Mouse (Mus musculus) hindbrain, postnatal 0 days (tissue): ENCODE data around the gene Fgfr2. TPM values are rescaled to one million over a fixed set of nuclear protein-coding genes. Genes with fewer than 3 reads are reported as not detected.
A peak's percentile ranks its signal among the peaks of the same experiment; 100 is the strongest.

Experiments
- ATAC-seq: fragments of 200-750 bp; cut with Nextera tagmentation; 2 replicates; pipeline ENCODE4 v1.8.0; 2017; ENCODE audit warnings: mild to moderate bottlenecking, moderate TSS enrichment, moderate library complexity
- DNase-seq: peaks from one replicate; pipeline ENCODE4 v3.0.0-alpha.2; 2015; ENCODE audit warnings: low spot score
- H3K27ac ChIP-seq: fragments of 300-500 bp; sonication (generic); 2 replicates; pipeline ENCODE4 v1.5.1; 2014; ENCODE audit warnings: mild to moderate bottlenecking
- H3K27me3 ChIP-seq: fragments of 300-500 bp; sonication (generic); 2 replicates; pipeline ENCODE4 v1.6.1; 2014; ENCODE audit warnings: low read length, mixed read lengths; ENCODE audit not compliant: insufficient read depth
- H3K36me3 ChIP-seq: fragments of 300-500 bp; sonication (generic); 2 replicates; pipeline ENCODE4 v1.6.1; 2014; ENCODE audit warnings: low read length, mixed read lengths; ENCODE audit not compliant: insufficient read depth
- H3K4me1 ChIP-seq: fragments of 300-500 bp; sonication (generic); 2 replicates; pipeline ENCODE4 v1.6.1; 2014; ENCODE audit warnings: antibody characterized with exemption, low read length, mixed read lengths; ENCODE audit not compliant: insufficient read depth
- H3K4me2 ChIP-seq: fragments of 300-500 bp; sonication (generic); 2 replicates; pipeline ENCODE4 v1.6.1; 2014; ENCODE audit warnings: low read depth, mild to moderate bottlenecking, low read length, moderate library complexity, mixed read lengths
- H3K4me3 ChIP-seq: fragments of 300-500 bp; sonication (generic); 2 replicates; pipeline ENCODE4 v1.5.1; 2014; ENCODE audit warnings: low read length
- H3K9ac ChIP-seq: fragments of 300-500 bp; sonication (generic); replicated peaks from 2 replicates; pipeline ENCODE4 v1.6.1; 2014; ENCODE audit warnings: mild to moderate bottlenecking, low read length, moderate library complexity, mixed read lengths
- H3K9me3 ChIP-seq: fragments of 300-500 bp; sonication (generic); 2 replicates; pipeline ENCODE4 v1.6.1; 2016; ENCODE audit warnings: low read length, mixed read lengths
- CTCF ChIP-seq: IDR thresholded peaks from 2 replicates; pipeline ENCODE4 v1.5.1; 2016; ENCODE audit warnings: antibody characterized with exemption, control low read depth, low read depth
- WGBS: fragments of 180-500 bp; shearing (Covaris S2); extraction: QIAGEN DNeasy Blood & Tissue Kit; methylation state at CpG from one replicate; pipeline ENCODE4 v1.1.7; 2014; 5-methylcytosine and 5-hydroxymethylcytosine counted together
- polyA plus RNA-seq: library from polyadenylated mRNA; unstranded; fragments of >200 nt; fragmentation: Nextera tagmentation; extraction: Ambion mirVana; gene quantifications from 2 replicates; pipeline ENCODE4 v1.2.1, GENCODE M21; 2015
- total RNA-seq: library from RNA; depleted of rRNA; stranded (reverse); fragments of >200 nt; gene quantifications from 2 replicates; pipeline ENCODE4 v1.2.3, GENCODE M21; 2014

The Fgfr2 gene
- total and polyA plus RNA-seq, 2 experiments from 2014 or later: 17.3 to 49.0 TPM

DNA sequence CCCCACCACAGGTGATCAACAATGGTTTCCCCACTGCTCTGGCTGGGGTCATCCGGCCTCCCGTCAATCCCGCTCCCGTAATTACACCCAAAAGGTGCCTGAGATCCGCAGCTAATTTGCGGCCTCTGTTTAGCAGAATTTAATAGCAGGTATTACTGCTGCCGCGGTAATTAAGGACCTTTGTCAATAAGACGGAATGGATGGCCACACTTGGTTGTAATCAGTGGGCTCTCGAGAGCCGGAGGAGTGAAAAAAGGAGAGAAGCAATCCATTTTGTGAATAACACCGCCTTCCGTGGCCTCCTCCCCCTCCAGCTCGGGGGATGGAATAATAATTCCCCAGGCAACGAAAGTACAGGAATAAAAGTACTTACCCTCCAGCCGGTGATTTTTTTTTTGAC is 1479.1 kb downstream of the Fgfr2 start:
- 2% methylated on average over 16 of the region's 16 CpGs for WGBS
- H3K9ac ChIP-seq: no peak overlapping the region

DNA sequence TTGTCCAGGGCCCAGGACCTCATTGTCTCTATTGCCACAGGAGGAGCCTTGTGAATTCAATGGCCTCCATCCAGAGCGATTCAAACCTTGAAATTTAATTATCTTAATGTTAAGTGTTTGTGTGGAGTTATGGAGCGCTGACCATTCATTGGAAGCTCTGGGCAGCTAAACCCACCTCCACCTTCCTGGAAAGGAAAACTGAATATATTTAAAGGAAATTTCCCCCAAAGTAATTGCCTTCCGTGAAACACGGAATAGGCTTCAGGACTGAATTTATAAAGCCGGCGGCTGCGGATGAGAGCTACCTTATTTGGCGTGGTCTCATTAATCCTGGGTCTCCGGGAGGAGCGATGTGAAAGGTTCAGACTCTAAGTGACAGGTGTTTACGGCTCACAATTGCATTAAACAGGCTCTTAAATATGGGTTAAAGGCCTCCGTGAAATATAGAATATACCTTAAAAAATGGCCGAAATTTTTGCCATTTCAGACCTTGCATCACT is 1479.8 kb downstream of the Fgfr2 start:
- no peak overlapping the region for H3K9ac ChIP-seq
- no peaks in the 10 kb centered on the region for H3K36me3 ChIP-seq
- no peak for ATAC-seq

More for the DNA sequence above, 1479.1 kb downstream of the Fgfr2 start:
- peak; percentile 15 for DNase-seq
- no peak for TF ChIP-seq CTCF
- no peaks in the 10 kb centered on the region; the same call in 1 of the 2 replicates for H3K4me1 ChIP-seq
- ATAC-seq: no peak
- H3K4me2 ChIP-seq: peak overlapping the region; percentile 46
- peaks cover 6% of the 10 kb centered on the region; the same call in 1 of the 2 replicates for H3K27me3 ChIP-seq
- no peak overlapping the region for H3K27ac ChIP-seq
- no peaks in the 10 kb centered on the region for H3K36me3 ChIP-seq
- no peaks in the 10 kb centered on the region for H3K9me3 ChIP-seq
- peak overlapping the region; percentile 13 for H3K4me3 ChIP-seq

GRCm38 (mm10) chr7:131629562-131629961 is 1493.6 kb downstream of the Fgfr2 start:
- H3K27ac ChIP-seq: no peak overlapping the region
- peak; percentile 39 for DNase-seq

More for the DNA sequence above, 1479.8 kb downstream of the Fgfr2 start:
- 26% methylated on average over 13 of the region's 13 CpGs for WGBS
- TF ChIP-seq CTCF: no peak
- no peak for DNase-seq
- Histone ChIP-seq H3K4me3 (no peak overlapping the region), H3K27me3 (peaks cover 6% of the 10 kb centered on the region; the same call in 1 of the 2 replicates), H3K4me1 (no peaks in the 10 kb centered on the region; the same call in 1 of the 2 replicates), H3K27ac (no peak overlapping the region), H3K4me2 (peak overlapping the region; percentile 46; the same call in 1 of the 2 replicates), H3K9me3 (no peaks in the 10 kb centered on the region)

GRCm38 (mm10) chr7:131628846-131629391 is 1494.2 kb downstream of the Fgfr2 start:
- Histone ChIP-seq H3K27me3 (no peaks in the 10 kb centered on the region), H3K9ac (no peak overlapping the region), H3K4me1 (0 out of 2 replicates have a peak, but pooled peaks cover 8% of the 10 kb centered on the region), H3K27ac (peak overlapping the region; percentile 26; the same call in 1 of the 2 replicates), H3K9me3 (no peaks in the 10 kb centered on the region), H3K36me3 (no peaks in the 10 kb centered on the region), H3K4me3 (no peak overlapping the region), H3K4me2 (no peak overlapping the region)
- DNase-seq: peak; percentile 69
- 0 out of 2 replicates have a peak, but pooled peaks have one; percentile 24 for ATAC-seq
- TF ChIP-seq CTCF: no peak
- 46% methylated on average over 13 of the region's 13 CpGs for WGBS

More at GRCm38 (mm10) chr7:131629562-131629961, 1493.6 kb downstream of the Fgfr2 start:
- Histone ChIP-seq H3K36me3 (no peaks in the 10 kb centered on the region), H3K4me2 (no peak overlapping the region), H3K9ac (no peak overlapping the region), H3K9me3 (no peaks in the 10 kb centered on the region), H3K27me3 (no peaks in the 10 kb centered on the region), H3K4me3 (no peak overlapping the region), H3K4me1 (0 out of 2 replicates have a peak, but pooled peaks cover 8% of the 10 kb centered on the region)
- 45% methylated on average over 8 of the region's 8 CpGs for WGBS
- no peak for ATAC-seq
- no peak for TF ChIP-seq CTCF

DNA sequence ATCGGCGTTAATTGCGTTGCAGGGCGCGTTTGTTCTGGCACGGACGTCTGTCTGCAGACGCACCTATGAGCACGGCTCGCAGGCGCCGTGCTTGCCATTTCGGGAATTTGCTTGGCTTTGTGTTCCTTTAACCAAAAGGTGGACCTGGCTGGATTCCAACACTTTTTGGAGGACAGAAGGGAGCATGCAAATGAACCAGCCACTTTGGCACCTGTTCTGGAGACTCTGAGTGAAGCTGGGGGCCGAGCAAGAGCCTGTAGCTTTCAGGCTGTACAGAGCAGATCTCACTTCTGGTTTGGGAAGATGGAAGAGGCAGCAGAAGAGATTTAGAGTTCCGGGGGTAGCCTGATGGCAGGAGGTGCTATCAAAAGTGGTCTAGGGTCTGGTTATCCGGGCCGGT is 1494.8 kb downstream of the Fgfr2 start:
- H3K9me3 ChIP-seq: no peaks in the 10 kb centered on the region
- WGBS: 63% methylated on average over 17 of the region's 17 CpGs
- ATAC-seq (no peak), DNase-seq (peak; percentile 42)
- no peaks in the 10 kb centered on the region for H3K36me3 ChIP-seq
- H3K4me3 ChIP-seq: no peak overlapping the region
- peak overlapping the region; percentile 26; the same call in 1 of the 2 replicates for H3K27ac ChIP-seq
- no peaks in the 10 kb centered on the region for H3K27me3 ChIP-seq
- H3K4me1 ChIP-seq: 0 out of 2 replicates have a peak, but pooled peaks cover 8% of the 10 kb centered on the region
- no peak overlapping the region for H3K4me2 ChIP-seq
- no peak overlapping the region for H3K9ac ChIP-seq
- TF ChIP-seq CTCF: no peak

DNA sequence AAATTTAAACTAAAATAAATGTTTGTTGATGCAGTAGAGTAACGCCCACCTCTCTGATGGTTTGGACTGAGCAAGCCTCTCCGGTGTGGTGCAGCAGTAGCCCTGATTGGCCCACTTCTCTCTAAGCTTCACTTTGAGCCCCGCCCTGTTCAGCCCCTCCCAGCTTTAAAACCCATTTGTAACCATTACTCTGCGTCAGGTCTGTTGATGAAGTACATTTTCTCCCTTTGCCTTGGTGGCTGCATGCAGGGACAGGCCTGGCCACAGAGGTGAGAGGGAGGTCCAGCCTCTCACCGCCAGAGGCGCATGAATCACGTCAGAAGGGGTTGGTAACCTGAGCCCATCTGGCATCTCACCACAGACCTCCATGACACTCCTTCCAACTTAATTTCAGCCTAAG is 1513.5 kb downstream of the Fgfr2 start:
- WGBS: 43% methylated on average over 7 of the region's 7 CpGs
- no peak for ATAC-seq

GRCm38 (mm10) chr7:131608049-131608448 is 1515.1 kb downstream of the Fgfr2 start:
- Histone ChIP-seq H3K27me3 (no peaks in the 10 kb centered on the region), H3K4me3 (no peak overlapping the region), H3K4me1 (peaks cover 5% of the 10 kb centered on the region; the same call in 1 of the 2 replicates), H3K9ac (no peak overlapping the region), H3K4me2 (no peak overlapping the region), H3K27ac (no peak overlapping the region), H3K9me3 (no peaks in the 10 kb centered on the region), H3K36me3 (no peaks in the 10 kb centered on the region)
- no peak for ATAC-seq
- WGBS: 86% methylated on average over 6 of the region's 6 CpGs
- no peak for DNase-seq
- no peak for TF ChIP-seq CTCF

More for the DNA sequence above, 1513.5 kb downstream of the Fgfr2 start:
- Histone ChIP-seq H3K4me2 (no peak overlapping the region), H3K4me3 (no peak overlapping the region), H3K9me3 (no peaks in the 10 kb centered on the region), H3K36me3 (no peaks in the 10 kb centered on the region), H3K27me3 (no peaks in the 10 kb centered on the region), H3K4me1 (peaks cover 5% of the 10 kb centered on the region; the same call in 1 of the 2 replicates), H3K9ac (no peak overlapping the region), H3K27ac (no peak overlapping the region)
- no peak for DNase-seq
- TF ChIP-seq CTCF: peak; percentile 27; the same call in 1 of the 2 replicates
